In genomic region chr14:101482270-101482669, GRCm38 (mm10) we compare ENCODE assay signal across 8 mouse cellular contexts.
DNase-seq lines count a peak whose midpoint lies in the region; ATAC-seq and TF ChIP-seq lines count a peak whose summit lies in the region.

No protein-coding gene starts in this region.

- no peaks in the 10 kb centered on the region for H3K4me1 ChIP-seq in hindbrain, postnatal 0 days (ENCODE audit: insufficient read depth, low read length)
- H3K4me1 ChIP-seq in hindbrain, embryonic 12.5 days = no peaks in the 10 kb centered on the region
- H3K4me1 ChIP-seq in midbrain, embryonic 16.5 days (ENCODE audit: control insufficient read depth, insufficient read depth, low read length) = no peaks in the 10 kb centered on the region

- no peak for DNase-seq in hindbrain, postnatal 0 days (ENCODE audit: low spot score)
- DNase-seq in B cell, adult 2 months = peak; percentile 52 to 55
- peak; percentile 3 for DNase-seq in MEL-GATA-1-ER (ENCODE audit: extremely low read depth, low read depth)
- DNase-seq in embryo, embryonic 11 days = peak; percentile 28
- peak; percentile 31 for DNase-seq in retina, embryonic 14.5 days (ENCODE audit: low spot score)
- no peak for DNase-seq in gastrocnemius, postnatal 36 days

- intact Hi-C loops in gastrocnemius, postnatal 36 days (cut with DNase I) = no loop called here

- no peak overlapping the region for H3K27ac ChIP-seq in hindbrain, postnatal 0 days
- H3K27ac ChIP-seq in hindbrain, embryonic 12.5 days = no peak overlapping the region
- H3K27ac ChIP-seq in midbrain, embryonic 16.5 days (ENCODE audit: low read length) = no peak overlapping the region

- peak; percentile 71 for TF ChIP-seq CTCF in hindbrain, postnatal 0 days (IDR thresholded peaks at IDR 0.05; ENCODE audit: low read depth)

- H3K4me3 ChIP-seq in hindbrain, postnatal 0 days (ENCODE audit: low read length) = no peak overlapping the region
- no peak overlapping the region for H3K4me3 ChIP-seq in hindbrain, embryonic 12.5 days
- H3K4me3 ChIP-seq in midbrain, embryonic 16.5 days (ENCODE audit: low read depth, low read length) = no peak overlapping the region

- H3K9me3 ChIP-seq in hindbrain, postnatal 0 days (ENCODE audit: low read length) = no peaks in the 10 kb centered on the region
- H3K9me3 ChIP-seq in hindbrain, embryonic 12.5 days (replicated peaks) = no peaks in the 10 kb centered on the region
- no peaks in the 10 kb centered on the region for H3K9me3 ChIP-seq in midbrain, embryonic 16.5 days (replicated peaks; ENCODE audit: control insufficient read depth, low read length, poor library complexity, severe bottlenecking)

- H3K27me3 ChIP-seq in hindbrain, postnatal 0 days (ENCODE audit: insufficient read depth, low read length) = no peaks in the 10 kb centered on the region
- H3K27me3 ChIP-seq in hindbrain, embryonic 12.5 days = no peaks in the 10 kb centered on the region
- H3K27me3 ChIP-seq in midbrain, embryonic 16.5 days (ENCODE audit: control insufficient read depth, insufficient read depth, low read depth, low read length) = no peaks in the 10 kb centered on the region

- WGBS in hindbrain, postnatal 0 days = 42% methylated on average over 4 of the region's 4 CpGs
- WGBS in hindbrain, embryonic 12.5 days = 35% methylated on average over 4 of the region's 4 CpGs
- 43% methylated on average over 4 of the region's 4 CpGs for WGBS in midbrain, embryonic 16.5 days

- H3K36me3 ChIP-seq in hindbrain, postnatal 0 days (ENCODE audit: insufficient read depth, low read length) = no peaks in the 10 kb centered on the region
- H3K36me3 ChIP-seq in hindbrain, embryonic 12.5 days = no peaks in the 10 kb centered on the region
- H3K36me3 ChIP-seq in midbrain, embryonic 16.5 days (ENCODE audit: control insufficient read depth, insufficient read depth, low read length) = no peaks in the 10 kb centered on the region

- no peak for ATAC-seq in hindbrain, postnatal 0 days
- no peak for ATAC-seq in hindbrain, embryonic 12.5 days (ENCODE audit: low FRiP score)
- no peak for ATAC-seq in midbrain, embryonic 16.5 days

- no peak overlapping the region for H3K9ac ChIP-seq in hindbrain, postnatal 0 days (replicated peaks; ENCODE audit: low read length)
- H3K9ac ChIP-seq in hindbrain, embryonic 12.5 days = no peak overlapping the region
- no peak overlapping the region for H3K9ac ChIP-seq in midbrain, embryonic 16.5 days (ENCODE audit: low read depth, low read length)

- H3K4me2 ChIP-seq in hindbrain, postnatal 0 days (ENCODE audit: low read depth, low read length) = no peak overlapping the region
- no peak overlapping the region for H3K4me2 ChIP-seq in hindbrain, embryonic 12.5 days (replicated peaks)
- no peak overlapping the region for H3K4me2 ChIP-seq in midbrain, embryonic 16.5 days (ENCODE audit: low read length)

Comparison
In these comparisons a context has a peak if more than half of its experiments do, and no peak if none do; other contexts are left out.
1. DNase-seq: peak in B cell, adult 2 months (2 of 2), MEL-GATA-1-ER (single experiment), embryo, embryonic 11 days (single experiment) and retina, embryonic 14.5 days (single experiment); none in hindbrain, postnatal 0 days (single experiment) and gastrocnemius, postnatal 36 days (0 of 2).